Mouse (Mus musculus): Measurements from ENCODE around the gene Dock7. TPM values are rescaled to one million over a fixed set of nuclear protein-coding genes. Genes with fewer than 3 reads are reported as not detected.

Gene Dock7
- polyA plus RNA-seq, 1 experiment = 14.9 TPM

DNA sequence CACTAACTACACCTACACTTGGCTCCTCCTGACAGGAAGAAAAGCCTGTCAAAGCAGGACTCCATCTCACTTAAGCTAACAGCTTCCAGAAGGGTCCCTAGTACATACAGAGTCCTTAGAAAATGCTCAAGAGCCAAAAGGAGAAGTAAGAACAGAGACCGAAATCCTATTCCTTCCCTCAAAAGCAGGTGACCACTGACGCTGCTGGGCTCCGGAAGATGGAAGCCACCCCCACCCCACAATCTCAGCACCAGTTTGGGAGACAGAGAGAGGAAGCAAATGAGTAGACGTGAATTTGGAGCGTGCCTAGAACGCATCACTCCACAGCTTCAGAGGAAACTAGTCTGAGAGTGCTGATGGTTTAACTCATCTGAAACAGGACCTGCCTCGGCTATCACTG lies 20.0 kb downstream of the Dock7 start:
- H3K27me3 ChIP-seq (ENCODE audit: control insufficient read depth, insufficient read depth, low read length) = no peaks in the 10 kb centered on the region
- no peaks in the 10 kb centered on the region for H3K36me3 ChIP-seq (ENCODE audit: control insufficient read depth, insufficient read depth, low read length)
- no peak overlapping the region for H3K4me3 ChIP-seq (ENCODE audit: low read depth, low read length)
- H3K27ac ChIP-seq (ENCODE audit: insufficient read depth, low read depth, low read length) = no peak overlapping the region
- no peaks in the 10 kb centered on the region for H3K4me1 ChIP-seq (ENCODE audit: control insufficient read depth, insufficient read depth, insufficient read length, low read length)
- 80% methylated on average over 7 of the region's 7 CpGs for WGBS
- TF ChIP-seq CTCF (IDR thresholded peaks at IDR 0.05; ENCODE audit: extremely low read depth, insufficient read length, insufficient replicate concordance, low read depth, low read length) = no peak
- TF ChIP-seq POLR2A (IDR thresholded peaks at IDR 0.05; ENCODE audit: low read depth, low read length) = no peak

- TF ChIP-seq CTCF (IDR thresholded peaks at IDR 0.05; ENCODE audit: extremely low read depth, insufficient read length, insufficient replicate concordance, low read depth, low read length) = no peak
- peaks cover 6% of the 10 kb centered on the region; the same call in 1 of the 2 replicates for H3K4me1 ChIP-seq (ENCODE audit: control insufficient read depth, insufficient read depth, insufficient read length, low read length)
- H3K36me3 ChIP-seq (ENCODE audit: control insufficient read depth, insufficient read depth, low read length) = peaks cover 8% of the 10 kb centered on the region
- H3K27ac ChIP-seq (ENCODE audit: insufficient read depth, low read depth, low read length) = peak overlapping the region; percentile 72
- 41% methylated on average over 3 of the region's 3 CpGs for WGBS
- no peaks in the 10 kb centered on the region for H3K27me3 ChIP-seq (ENCODE audit: control insufficient read depth, insufficient read depth, low read length)
- no peak overlapping the region for H3K4me3 ChIP-seq (ENCODE audit: low read depth, low read length)
These were observed 28.9 kb downstream of the Dock7 start for GRCm38 (mm10) chr4:99091777-99092176.

- Histone ChIP-seq H3K4me1 (ENCODE audit: control insufficient read depth, insufficient read depth, insufficient read length, low read length) (peaks cover 6% of the 10 kb centered on the region; the same call in 1 of the 2 replicates), H3K36me3 (ENCODE audit: control insufficient read depth, insufficient read depth, low read length) (peaks cover 8% of the 10 kb centered on the region), H3K4me3 (ENCODE audit: low read depth, low read length) (no peak overlapping the region), H3K27me3 (ENCODE audit: control insufficient read depth, insufficient read depth, low read length) (no peaks in the 10 kb centered on the region), H3K27ac (ENCODE audit: insufficient read depth, low read depth, low read length) (peak overlapping the region; percentile 72)
- no peak for TF ChIP-seq POLR2A (IDR thresholded peaks at IDR 0.05; ENCODE audit: low read depth, low read length)
- no peak for TF ChIP-seq CTCF (IDR thresholded peaks at IDR 0.05; ENCODE audit: extremely low read depth, insufficient read length, insufficient replicate concordance, low read depth, low read length)
- WGBS = 21% methylated on average over 3 of the region's 3 CpGs
These were observed 29.5 kb downstream of the Dock7 start for GRCm38 (mm10) chr4:99091151-99091701.

DNA sequence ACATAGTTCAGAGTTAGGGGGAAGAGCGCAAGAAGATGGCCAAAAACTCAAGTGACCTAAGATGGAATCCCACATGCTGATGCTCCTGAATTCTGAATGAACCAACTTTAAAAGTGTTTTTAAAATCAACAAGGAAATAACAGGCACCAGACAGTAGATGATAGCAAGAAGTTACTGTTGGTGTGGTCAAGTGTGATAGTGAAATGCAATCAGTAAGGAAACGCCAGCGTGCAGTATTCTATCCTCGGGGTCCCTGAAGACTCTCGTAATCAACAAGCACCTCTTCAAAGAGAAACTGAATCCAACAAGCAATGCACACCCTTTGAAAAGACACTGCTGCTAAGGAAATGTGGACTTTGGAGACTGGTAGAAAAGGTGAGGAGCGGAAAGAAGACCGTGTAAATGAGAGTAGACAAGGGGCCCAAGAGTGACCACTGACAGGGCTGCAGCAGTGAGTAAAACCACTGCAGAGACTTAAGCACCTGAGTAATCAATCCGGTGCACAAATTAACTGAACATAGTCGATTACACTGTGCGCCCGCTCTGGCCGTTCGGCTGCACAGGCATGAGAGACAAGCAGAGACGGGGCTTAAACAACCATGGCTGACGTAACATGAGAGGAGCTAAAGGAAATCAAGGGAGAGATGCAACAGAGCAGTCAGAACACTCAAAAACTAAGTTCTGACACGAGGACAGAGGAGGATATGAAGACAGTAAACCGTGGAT lies 32.8 kb downstream of the Dock7 start:
- H3K27ac ChIP-seq (ENCODE audit: insufficient read depth, low read depth, low read length) = no peak overlapping the region
- H3K4me1 ChIP-seq (ENCODE audit: control insufficient read depth, insufficient read depth, insufficient read length, low read length) = peaks cover 6% of the 10 kb centered on the region; the same call in 1 of the 2 replicates
- no peak overlapping the region for H3K4me3 ChIP-seq (ENCODE audit: low read depth, low read length)
- H3K27me3 ChIP-seq (ENCODE audit: control insufficient read depth, insufficient read depth, low read length) = no peaks in the 10 kb centered on the region
- peaks cover 13% of the 10 kb centered on the region for H3K36me3 ChIP-seq (ENCODE audit: control insufficient read depth, insufficient read depth, low read length)
- 94% methylated on average over 17 of the region's 17 CpGs for WGBS
- TF ChIP-seq POLR2A (IDR thresholded peaks at IDR 0.05; ENCODE audit: low read depth, low read length) (no peak), CTCF (IDR thresholded peaks at IDR 0.05; ENCODE audit: extremely low read depth, insufficient read length, insufficient replicate concordance, low read depth, low read length) (no peak)

- WGBS = 87% methylated on average over 3 of the region's 3 CpGs
- no peak overlapping the region for H3K27ac ChIP-seq (ENCODE audit: insufficient read depth, low read depth, low read length)
- no peak overlapping the region for H3K4me3 ChIP-seq (ENCODE audit: low read depth, low read length)
- no peaks in the 10 kb centered on the region for H3K4me1 ChIP-seq (ENCODE audit: control insufficient read depth, insufficient read depth, insufficient read length, low read length)
- H3K36me3 ChIP-seq (ENCODE audit: control insufficient read depth, insufficient read depth, low read length) = peaks cover 17% of the 10 kb centered on the region
- no peak for TF ChIP-seq CTCF (IDR thresholded peaks at IDR 0.05; ENCODE audit: extremely low read depth, insufficient read length, insufficient replicate concordance, low read depth, low read length)
- TF ChIP-seq POLR2A (IDR thresholded peaks at IDR 0.05; ENCODE audit: low read depth, low read length) = no peak
- H3K27me3 ChIP-seq (ENCODE audit: control insufficient read depth, insufficient read depth, low read length) = no peaks in the 10 kb centered on the region
These were observed 36.9 kb downstream of the Dock7 start for GRCm38 (mm10) chr4:99083862-99084261.

DNA sequence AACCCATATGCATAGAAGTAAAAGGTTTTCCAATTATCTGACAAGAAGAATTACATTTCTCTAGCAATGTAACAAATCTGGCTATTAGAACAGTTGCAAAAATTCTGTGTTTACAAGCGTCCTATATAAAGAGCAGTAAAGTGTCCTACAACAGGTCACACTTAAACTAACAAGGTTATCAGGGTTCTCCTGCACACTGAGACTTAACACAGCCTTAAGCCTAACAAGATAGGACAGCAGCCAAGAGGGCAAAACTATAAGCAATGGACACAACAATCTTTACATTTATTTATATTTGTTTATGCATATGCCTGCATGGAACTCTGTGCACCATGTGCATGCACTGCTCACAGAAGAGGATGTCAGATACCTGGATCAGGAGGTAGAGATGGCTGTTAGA lies 39.5 kb downstream of the Dock7 start:
- H3K4me3 ChIP-seq (ENCODE audit: low read depth, low read length) = no peak overlapping the region
- no peaks in the 10 kb centered on the region for H3K4me1 ChIP-seq (ENCODE audit: control insufficient read depth, insufficient read depth, insufficient read length, low read length)
- WGBS = 48% methylated on average over 1 of the region's 1 CpGs
- H3K27me3 ChIP-seq (ENCODE audit: control insufficient read depth, insufficient read depth, low read length) = no peaks in the 10 kb centered on the region
- H3K36me3 ChIP-seq (ENCODE audit: control insufficient read depth, insufficient read depth, low read length) = peaks cover 20% of the 10 kb centered on the region
- H3K27ac ChIP-seq (ENCODE audit: insufficient read depth, low read depth, low read length) = no peak overlapping the region
- TF ChIP-seq CTCF (IDR thresholded peaks at IDR 0.05; ENCODE audit: extremely low read depth, insufficient read length, insufficient replicate concordance, low read depth, low read length) = no peak
- TF ChIP-seq POLR2A (IDR thresholded peaks at IDR 0.05; ENCODE audit: low read depth, low read length) = no peak

GRCm38 (mm10) chr4:99078005-99078404 lies 42.7 kb downstream of the Dock7 start:
- no peaks in the 10 kb centered on the region for H3K27me3 ChIP-seq (ENCODE audit: control insufficient read depth, insufficient read depth, low read length)
- H3K36me3 ChIP-seq (ENCODE audit: control insufficient read depth, insufficient read depth, low read length) = peaks cover 29% of the 10 kb centered on the region
- H3K4me3 ChIP-seq (ENCODE audit: low read depth, low read length) = no peak overlapping the region
- H3K27ac ChIP-seq (ENCODE audit: insufficient read depth, low read depth, low read length) = no peak overlapping the region
- TF ChIP-seq CTCF (IDR thresholded peaks at IDR 0.05; ENCODE audit: extremely low read depth, insufficient read length, insufficient replicate concordance, low read depth, low read length) (no peak), POLR2A (IDR thresholded peaks at IDR 0.05; ENCODE audit: low read depth, low read length) (no peak)
- H3K4me1 ChIP-seq (ENCODE audit: control insufficient read depth, insufficient read depth, insufficient read length, low read length) = no peaks in the 10 kb centered on the region
- WGBS = 79% methylated on average over 3 of the region's 3 CpGs
